Mouse (Mus musculus) heart, embryonic 16.5 days (tissue): ENCODE results near the gene Kcnq1. TPM values are rescaled to one million over a fixed set of nuclear protein-coding genes. Genes with fewer than 3 reads are reported as not detected.
A peak's percentile ranks its signal among the peaks of the same experiment; 100 is the strongest.

Experiments used
- ATAC-seq: fragments of 200-750 bp; cut with Nextera tagmentation; replicated peaks from 2 replicates; pipeline ENCODE4 v1.8.0; 2017; ENCODE audit warnings: moderate number of reproducible peaks; ENCODE audit not compliant: insufficient read depth, low FRiP score; ENCODE audit errors: extremely low read depth
- H3K27ac ChIP-seq: fragments of 300-500 bp; sonication (generic); 2 replicates; pipeline ENCODE4 v1.5.1; 2014; ENCODE audit warnings: mild to moderate bottlenecking, low read length, control low read depth, moderate library complexity
- H3K27me3 ChIP-seq: fragments of 300-500 bp; sonication (generic); 2 replicates; pipeline ENCODE4 v1.6.1; 2014; ENCODE audit warnings: low read length, mixed read lengths; ENCODE audit not compliant: control insufficient read depth, insufficient read depth
- H3K36me3 ChIP-seq: fragments of 300-500 bp; sonication (generic); 2 replicates; pipeline ENCODE4 v1.6.1; 2014; ENCODE audit not compliant: control insufficient read depth, insufficient read depth
- H3K4me1 ChIP-seq: fragments of 300-500 bp; sonication (generic); 2 replicates; pipeline ENCODE4 v1.6.1; 2014; ENCODE audit warnings: low read length, mixed read lengths; ENCODE audit not compliant: control insufficient read depth, insufficient read depth
- H3K4me2 ChIP-seq: fragments of 300-500 bp; sonication (generic); 2 replicates; pipeline ENCODE4 v1.6.1; 2014; ENCODE audit warnings: low read depth, mild to moderate bottlenecking, control low read depth, low read length
- H3K4me3 ChIP-seq: fragments of 300-500 bp; sonication (generic); 2 replicates; pipeline ENCODE4 v1.5.1; 2014; ENCODE audit warnings: mild to moderate bottlenecking, control low read depth, low read length
- H3K9ac ChIP-seq: fragments of 300-500 bp; sonication (generic); 2 replicates; pipeline ENCODE4 v1.6.1; 2014; ENCODE audit warnings: low read length, control low read depth
- H3K9me3 ChIP-seq: fragments of 300-500 bp; sonication (generic); replicated peaks from 2 replicates; pipeline ENCODE4 v1.6.1; 2016; ENCODE audit warnings: low read length; ENCODE audit not compliant: control insufficient read depth
- WGBS: fragments of 180-500 bp; shearing (Covaris S2); extraction: QIAGEN DNeasy Blood & Tissue Kit; methylation state at CpG from one replicate; pipeline ENCODE4 v1.1.7; 2014; 5-methylcytosine and 5-hydroxymethylcytosine counted together
- polyA plus RNA-seq: library from polyadenylated mRNA; unstranded; fragments of >200 nt; fragmentation: Nextera tagmentation; extraction: Ambion mirVana; gene quantifications from 2 replicates; pipeline ENCODE4 v1.2.1, GENCODE M21; 2015

The Kcnq1 gene
- polyA plus RNA-seq, 1 experiment from 2014 or later = 34.9 TPM

DNA sequence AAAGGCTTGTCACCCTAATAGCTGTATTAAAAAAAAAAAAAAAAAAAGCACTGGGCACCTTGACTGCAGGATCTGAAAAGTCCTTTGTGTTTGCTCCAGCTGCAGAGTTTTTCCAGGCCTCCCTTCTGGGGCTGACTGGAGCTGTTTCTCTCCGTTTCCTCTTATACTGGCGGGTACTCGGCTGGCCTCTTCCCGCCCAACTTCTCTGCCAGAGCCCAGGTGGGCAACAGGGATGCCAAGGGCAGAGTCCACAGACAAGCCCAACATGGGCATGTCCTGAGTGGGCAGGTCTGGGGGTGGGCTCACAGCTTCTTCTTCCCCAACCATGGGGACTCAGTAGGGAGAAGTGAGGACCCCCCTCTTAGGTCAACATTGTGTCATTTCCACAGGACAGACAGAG lies 167.6 kb downstream of the Kcnq1 start:
- H3K27me3 ChIP-seq = no peaks in the 10 kb centered on the region
- H3K36me3 ChIP-seq = no peaks in the 10 kb centered on the region
- no peak for ATAC-seq
- WGBS = 51% methylated on average over 4 of the region's 4 CpGs
- H3K4me3 ChIP-seq = no peak overlapping the region
- H3K9ac ChIP-seq = no peak overlapping the region
- H3K9me3 ChIP-seq = no peaks in the 10 kb centered on the region
- H3K27ac ChIP-seq = 0 out of 2 replicates have a peak overlapping the region, but pooled peaks have one; percentile 28
- no peak overlapping the region for H3K4me2 ChIP-seq
- peaks cover 5% of the 10 kb centered on the region for H3K4me1 ChIP-seq

DNA sequence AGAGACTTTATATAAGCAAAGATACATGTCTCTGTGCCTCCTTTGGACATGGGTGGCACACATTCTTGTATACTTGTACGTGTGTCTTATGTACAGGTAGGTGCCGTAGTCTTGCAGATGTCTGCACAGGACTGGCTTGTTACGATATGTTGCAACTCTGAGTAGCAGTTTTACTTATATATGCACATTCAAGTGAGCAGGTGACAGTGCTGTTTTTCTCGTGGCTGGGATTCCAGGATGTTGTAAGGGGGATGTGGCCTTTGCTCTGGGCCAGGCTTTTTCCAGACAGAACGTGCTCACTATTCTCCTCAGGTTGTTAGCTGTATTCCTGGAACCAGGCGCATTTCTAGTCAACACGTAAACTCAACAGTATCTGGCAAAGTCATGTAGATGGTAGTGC lies 168.9 kb downstream of the Kcnq1 start:
- peaks cover 5% of the 10 kb centered on the region for H3K4me1 ChIP-seq
- H3K4me2 ChIP-seq = no peak overlapping the region
- H3K9me3 ChIP-seq = no peaks in the 10 kb centered on the region
- H3K27ac ChIP-seq = no peak overlapping the region
- H3K4me3 ChIP-seq = no peak overlapping the region
- no peak overlapping the region for H3K9ac ChIP-seq
- H3K27me3 ChIP-seq = no peaks in the 10 kb centered on the region
- ATAC-seq = no peak
- H3K36me3 ChIP-seq = no peaks in the 10 kb centered on the region
- WGBS = 70% methylated on average over 7 of the region's 7 CpGs

DNA sequence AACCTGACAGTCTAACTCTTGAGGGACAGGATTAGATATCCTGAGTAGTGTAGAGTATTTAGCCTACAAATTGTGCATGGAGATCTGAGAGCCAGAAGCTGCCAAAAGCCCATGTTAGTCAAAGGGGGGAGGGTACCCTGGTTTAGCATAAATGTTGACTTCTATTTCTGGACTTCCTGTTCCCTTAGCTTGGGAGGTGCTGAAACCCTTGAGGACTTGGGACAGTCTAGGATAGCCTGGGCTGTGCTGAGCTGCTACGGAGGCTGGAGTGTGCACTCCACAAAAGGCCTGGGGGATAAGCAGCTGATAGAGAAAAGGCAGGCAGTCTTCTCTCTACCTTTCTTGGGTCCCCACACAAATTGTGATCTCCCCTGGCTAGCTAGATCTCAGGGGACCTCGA lies 177.5 kb downstream of the Kcnq1 start:
- H3K4me1 ChIP-seq = peaks cover 51% of the 10 kb centered on the region
- no peak overlapping the region for H3K4me3 ChIP-seq
- H3K9me3 ChIP-seq = no peaks in the 10 kb centered on the region
- no peak overlapping the region for H3K4me2 ChIP-seq
- H3K9ac ChIP-seq = no peak overlapping the region
- H3K36me3 ChIP-seq = no peaks in the 10 kb centered on the region
- ATAC-seq = peak; percentile 63
- H3K27me3 ChIP-seq = no peaks in the 10 kb centered on the region
- WGBS = 20% methylated on average over 2 of the region's 2 CpGs
- H3K27ac ChIP-seq = peak overlapping the region; percentile 61

DNA sequence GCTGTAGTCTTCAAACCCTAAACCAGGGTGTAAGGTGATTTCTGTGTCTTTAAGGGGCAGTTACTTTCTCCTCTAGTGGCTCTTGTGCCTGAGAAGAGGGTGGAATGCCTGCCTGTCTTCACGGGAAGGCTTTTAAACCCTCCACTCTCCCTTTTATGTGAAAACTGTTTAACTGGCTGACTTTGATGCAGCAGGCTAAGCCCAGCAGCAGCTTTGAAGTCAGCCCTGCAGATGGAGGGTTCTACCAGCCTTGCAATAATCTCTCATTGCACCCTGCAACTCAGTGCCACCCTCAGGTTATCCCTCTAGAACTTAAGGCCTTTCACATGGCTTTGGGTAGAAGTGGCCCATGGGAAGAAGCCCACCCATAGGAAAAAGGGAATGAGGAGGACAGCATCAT lies 178.7 kb downstream of the Kcnq1 start:
- Histone ChIP-seq H3K4me3 (no peak overlapping the region), H3K4me2 (no peak overlapping the region), H3K27me3 (no peaks in the 10 kb centered on the region), H3K36me3 (no peaks in the 10 kb centered on the region), H3K4me1 (peaks cover 63% of the 10 kb centered on the region), H3K9me3 (no peaks in the 10 kb centered on the region), H3K9ac (no peak overlapping the region), H3K27ac (no peak overlapping the region)
- WGBS = 29% methylated on average over 1 of the region's 1 CpGs
- ATAC-seq = no peak

DNA sequence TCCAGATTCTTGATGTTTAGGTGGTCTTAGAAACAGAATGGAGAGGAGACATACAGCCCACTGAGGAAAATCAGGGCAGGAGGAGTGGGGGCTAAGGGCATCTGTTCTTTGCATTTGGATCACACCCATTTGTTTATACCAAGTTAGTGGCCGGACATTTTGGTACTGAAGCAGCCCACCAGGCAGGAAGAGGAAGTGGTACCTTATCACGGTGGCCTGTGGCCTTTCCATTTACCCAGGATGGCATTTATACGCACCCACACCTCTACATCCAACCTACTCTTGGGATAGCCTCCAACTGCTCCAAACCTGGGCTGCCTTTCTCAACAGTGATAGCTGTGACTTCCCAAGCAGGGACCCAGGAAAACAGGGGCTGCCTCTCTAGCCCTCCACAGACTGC lies 179.3 kb downstream of the Kcnq1 start:
- Histone ChIP-seq H3K36me3 (no peaks in the 10 kb centered on the region), H3K4me1 (peaks cover 64% of the 10 kb centered on the region), H3K4me2 (no peak overlapping the region), H3K4me3 (no peak overlapping the region), H3K27ac (no peak overlapping the region), H3K9ac (no peak overlapping the region), H3K9me3 (no peaks in the 10 kb centered on the region), H3K27me3 (no peaks in the 10 kb centered on the region)
- ATAC-seq = no peak
- WGBS = 54% methylated on average over 3 of the region's 3 CpGs

DNA sequence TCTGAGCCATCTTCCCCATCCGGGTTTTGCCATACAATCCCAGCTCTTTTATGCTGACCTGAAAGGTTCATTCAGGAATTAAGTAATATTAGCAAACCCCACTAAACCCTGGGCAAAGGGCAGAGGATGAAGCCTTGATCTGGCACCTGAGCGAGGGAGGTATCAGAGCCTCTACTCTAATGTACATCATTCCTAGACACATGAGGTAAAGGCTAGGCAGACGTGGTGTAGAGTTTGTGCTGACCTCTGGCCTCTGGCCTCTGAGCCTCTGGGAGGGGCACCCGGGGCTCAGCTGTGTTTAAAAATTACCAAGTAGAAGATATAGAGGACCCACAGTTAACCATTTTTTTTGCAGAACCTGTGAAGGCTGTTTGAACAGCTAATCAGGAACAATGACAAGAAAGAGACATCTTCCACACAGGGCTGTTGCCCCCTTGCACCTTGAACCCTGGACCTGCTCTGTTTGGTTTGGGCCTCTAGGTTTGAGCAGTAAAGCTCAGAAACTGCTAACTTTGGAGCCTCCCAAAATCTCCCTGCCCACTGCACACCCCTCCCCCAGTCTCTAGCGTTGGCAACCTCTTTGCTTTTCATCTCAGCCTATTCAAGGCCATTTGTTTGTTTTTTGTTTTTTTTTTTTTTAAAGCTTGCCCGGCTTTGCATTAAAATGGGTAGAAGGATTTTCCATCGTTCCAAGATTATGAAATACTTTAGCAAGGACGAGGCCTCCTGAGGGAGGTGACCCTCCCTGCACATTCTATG lies 180.5 kb downstream of the Kcnq1 start:
- H3K27me3 ChIP-seq = no peaks in the 10 kb centered on the region
- no peak overlapping the region for H3K4me2 ChIP-seq
- H3K9me3 ChIP-seq = no peaks in the 10 kb centered on the region
- ATAC-seq = no peak
- H3K36me3 ChIP-seq = no peaks in the 10 kb centered on the region
- no peak overlapping the region for H3K4me3 ChIP-seq
- no peak overlapping the region for H3K9ac ChIP-seq
- peaks cover 75% of the 10 kb centered on the region for H3K4me1 ChIP-seq
- 61% methylated on average over 8 of the region's 8 CpGs for WGBS
- H3K27ac ChIP-seq = no peak overlapping the region

DNA sequence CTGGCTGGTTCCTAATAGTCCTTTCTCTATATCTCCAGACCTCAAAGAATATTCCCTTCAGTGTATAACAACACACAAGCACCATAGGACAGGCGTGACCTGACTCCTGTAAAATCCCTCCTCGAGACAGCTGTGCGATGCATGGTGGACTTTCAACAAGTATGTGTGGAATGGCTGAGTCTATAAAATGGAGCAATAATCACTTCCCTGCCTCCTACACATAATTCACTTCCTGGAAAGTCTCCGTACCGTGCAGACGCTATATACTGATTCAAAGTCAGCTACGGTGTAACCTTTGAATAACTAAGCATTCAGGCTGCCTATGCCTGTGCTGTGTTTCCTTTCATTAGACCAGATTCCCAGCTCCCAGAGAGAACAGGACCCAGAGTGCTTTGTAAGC lies 182.0 kb downstream of the Kcnq1 start:
- Histone ChIP-seq H3K27ac (no peak overlapping the region), H3K36me3 (no peaks in the 10 kb centered on the region), H3K27me3 (no peaks in the 10 kb centered on the region), H3K4me1 (peaks cover 68% of the 10 kb centered on the region), H3K9ac (no peak overlapping the region), H3K9me3 (no peaks in the 10 kb centered on the region), H3K4me2 (no peak overlapping the region), H3K4me3 (no peak overlapping the region)
- ATAC-seq = no peak
- 69% methylated on average over 7 of the region's 7 CpGs for WGBS

DNA sequence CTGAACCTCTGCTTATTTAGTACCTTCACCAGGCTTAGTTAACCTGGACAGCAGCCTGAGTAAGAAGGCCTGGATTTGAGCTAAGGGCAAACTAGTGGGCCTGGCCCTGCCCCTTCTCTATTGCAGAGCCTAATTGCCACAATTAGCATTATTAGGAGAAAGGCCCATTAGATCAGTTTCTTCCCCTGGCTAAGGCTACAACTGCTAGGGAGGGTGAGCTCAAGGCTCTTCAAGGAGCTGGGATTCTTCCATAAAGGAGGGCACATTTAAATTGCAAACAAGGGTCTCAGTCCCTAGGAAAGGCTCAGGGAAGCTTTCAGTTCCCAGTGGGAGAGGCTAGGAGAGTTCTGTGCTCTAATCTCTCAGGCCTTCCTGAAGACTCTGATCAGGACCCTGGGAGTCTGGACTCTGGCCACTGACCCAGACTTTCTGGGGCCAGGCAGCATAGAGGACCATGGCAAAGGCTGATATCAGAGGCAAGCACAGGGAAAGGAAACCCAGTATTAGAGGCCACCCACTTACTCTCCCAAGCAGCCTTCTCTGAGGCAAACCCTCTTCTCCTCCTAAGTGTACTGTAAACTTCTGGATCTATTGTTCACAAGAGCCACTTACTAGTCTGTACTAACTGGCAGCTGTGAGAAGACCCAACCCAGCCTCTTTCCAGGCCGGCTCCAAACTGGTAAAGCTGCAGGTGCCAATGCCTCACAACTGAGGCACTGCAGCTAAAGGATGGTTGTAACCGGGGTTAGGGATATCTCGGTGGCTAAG lies 183.1 kb downstream of the Kcnq1 start:
- H3K4me1 ChIP-seq = peaks cover 57% of the 10 kb centered on the region
- no peak for ATAC-seq
- 41% methylated on average over 3 of the region's 3 CpGs for WGBS

DNA sequence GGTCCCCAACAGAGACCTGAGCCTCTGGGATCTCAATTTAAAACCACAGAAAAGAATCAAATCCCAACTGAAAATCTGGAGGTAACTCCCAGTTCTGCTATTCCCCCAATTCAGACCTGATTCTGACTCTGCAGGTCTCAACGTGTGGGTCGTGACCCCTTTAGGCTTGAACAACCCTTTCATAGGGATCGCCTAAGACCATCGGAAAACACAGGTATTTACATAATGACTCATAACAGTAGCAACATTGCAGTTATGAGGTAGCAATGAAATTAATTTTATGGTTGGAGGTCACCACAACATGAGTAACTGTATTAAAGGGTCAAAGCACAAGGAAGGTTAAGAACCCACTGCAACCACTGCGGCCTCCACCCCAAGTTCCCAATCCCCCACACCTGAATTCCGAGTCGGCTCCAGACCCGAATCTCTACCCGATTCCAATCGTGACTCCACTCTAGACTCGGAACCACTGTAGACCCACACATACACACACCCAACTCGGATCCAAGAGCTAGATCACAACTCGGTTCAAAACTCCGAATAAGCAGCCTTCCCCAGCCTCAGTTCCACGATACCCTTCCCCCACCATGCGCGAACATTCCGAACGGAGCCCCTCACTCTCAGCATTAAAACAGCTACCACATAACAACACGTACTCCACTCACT lies 188.7 kb downstream of the Kcnq1 start:
- no peaks in the 10 kb centered on the region for H3K27me3 ChIP-seq
- peak overlapping the region; percentile 82 for H3K27ac ChIP-seq
- H3K9ac ChIP-seq = peak overlapping the region; percentile 84
- peaks cover 8% of the 10 kb centered on the region for H3K9me3 ChIP-seq
- H3K4me3 ChIP-seq = peak overlapping the region; percentile 71
- H3K4me2 ChIP-seq = peak overlapping the region; percentile 63
- peaks cover 23% of the 10 kb centered on the region for H3K4me1 ChIP-seq
- no peak for ATAC-seq
- peaks cover 12% of the 10 kb centered on the region for H3K36me3 ChIP-seq
- WGBS = 43% methylated on average over 20 of the region's 20 CpGs

More for the DNA sequence above, 183.1 kb downstream of the Kcnq1 start:
- 0 out of 2 replicates have a peak overlapping the region, but pooled peaks have one; percentile 2 for H3K9ac ChIP-seq
- H3K27ac ChIP-seq = no peak overlapping the region
- no peak overlapping the region for H3K4me2 ChIP-seq
- H3K36me3 ChIP-seq = no peaks in the 10 kb centered on the region
- H3K4me3 ChIP-seq = no peak overlapping the region
- H3K27me3 ChIP-seq = no peaks in the 10 kb centered on the region
- no peaks in the 10 kb centered on the region for H3K9me3 ChIP-seq
